ENCODE assay signal across 14 mouse cellular contexts in the genomic region with DNA sequence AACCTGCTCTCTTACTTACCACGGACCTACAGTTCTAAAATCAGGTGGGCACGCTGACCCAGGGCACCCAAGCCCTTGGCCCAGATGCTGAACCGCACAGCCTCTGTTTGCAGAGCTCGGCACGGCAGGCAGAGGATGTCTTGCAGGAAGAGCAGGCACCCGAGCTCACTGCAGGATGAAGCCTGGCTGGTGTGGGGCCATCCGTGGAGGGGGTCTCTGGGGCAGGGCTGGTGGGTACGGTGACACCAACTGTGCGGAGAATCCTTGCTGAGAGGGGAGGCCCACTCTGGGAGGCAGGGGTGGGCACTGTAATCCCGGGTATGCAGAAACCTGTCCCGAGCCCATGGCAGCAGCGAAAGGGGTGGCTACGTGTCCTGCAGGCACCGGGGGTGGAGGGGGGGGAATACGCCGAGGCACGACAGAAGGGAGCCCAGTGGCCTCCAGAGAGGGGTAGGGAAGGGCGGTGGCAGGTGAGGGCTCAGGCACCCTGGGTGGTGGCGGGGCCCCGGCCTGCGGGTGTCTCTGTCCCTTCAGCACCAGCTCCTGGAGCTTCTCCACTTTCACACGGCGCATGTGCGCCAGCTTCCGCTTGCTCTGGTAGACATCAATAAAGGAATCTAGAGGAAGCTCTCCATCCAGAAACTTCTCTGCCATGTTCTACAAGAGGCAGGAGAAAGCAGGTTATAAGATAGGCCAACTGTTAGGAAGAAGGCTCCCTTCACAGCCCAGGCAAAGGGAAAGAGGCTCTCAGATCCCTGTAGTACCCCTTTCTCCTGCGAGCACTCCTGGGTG. TPM values are rescaled to one million over a fixed set of nuclear protein-coding genes. Genes with fewer than 3 reads are reported as not detected.
A peak's percentile ranks its signal among the peaks of the same experiment; 100 is the strongest.
DNase-seq lines count a peak whose midpoint lies in the region; ATAC-seq and TF ChIP-seq lines count a peak whose summit lies in the region.
"Had no signal": no experiment of that assay in that cellular context is flagged by ENCODE, and none has a peak within 500 bp of the region (broad histone marks: within the 10 kb centered on the region; RNA-seq: fewer than 3 reads in every experiment).

No protein-coding gene starts in this region.

- H3K4me3 ChIP-seq in forebrain, embryonic 13.5 days: no peak overlapping the region
- no peak overlapping the region for H3K4me3 ChIP-seq in forebrain, embryonic 10.5 days
- no peak overlapping the region for H3K4me3 ChIP-seq in kidney, adult 2 months (ENCODE audit: insufficient read depth, low read depth, low read length)
- no peak overlapping the region for H3K4me3 ChIP-seq in CH12.LX (replicated peaks in 1 of 3; ENCODE audit: low read depth in 2 of 3, low read length in 2 of 3, poor library complexity in 1 of 3)
- H3K4me3 ChIP-seq: heart, embryonic 10.5 days; limb, embryonic 13.5 days; midbrain, embryonic 15.5 days; stomach, embryonic 15.5 days had no signal

- no peak for TF ChIP-seq POLR2A in kidney, adult 2 months (IDR thresholded peaks at IDR 0.05; ENCODE audit: low read depth, low read length)
- TF ChIP-seq POLR2A in CH12.LX (IDR thresholded peaks at IDR 0.05; ENCODE audit: low read depth, low read length): no peak

- peak overlapping the region; percentile 14; the same call in 1 of the 2 replicates for H3K27ac ChIP-seq in forebrain, embryonic 13.5 days
- H3K27ac ChIP-seq in forebrain, embryonic 10.5 days: no peak overlapping the region
- peak overlapping the region; percentile 8; the same call in 1 of the 2 replicates for H3K27ac ChIP-seq in kidney, adult 2 months (ENCODE audit: insufficient read depth, low read depth, low read length)
- H3K27ac ChIP-seq in CH12.LX (ENCODE audit: insufficient read depth, low read depth): peak overlapping the region; percentile 11; the same call in 1 of the 2 replicates
- H3K27ac ChIP-seq: heart, embryonic 10.5 days; limb, embryonic 13.5 days; midbrain, embryonic 15.5 days had no signal

- no peaks in the 10 kb centered on the region for H3K27me3 ChIP-seq in forebrain, embryonic 13.5 days
- no peaks in the 10 kb centered on the region for H3K27me3 ChIP-seq in forebrain, embryonic 10.5 days (ENCODE audit: poor library complexity, severe bottlenecking)
- no peaks in the 10 kb centered on the region for H3K27me3 ChIP-seq in kidney, adult 2 months (replicated peaks; ENCODE audit: control insufficient read depth, insufficient read depth, low read length)
- no peaks in the 10 kb centered on the region for H3K27me3 ChIP-seq in CH12.LX (replicated peaks)
- H3K27me3 ChIP-seq: limb, embryonic 13.5 days; midbrain, embryonic 15.5 days; stomach, embryonic 15.5 days had no signal

- no peak for DNase-seq in forebrain, embryonic 10.5 days (ENCODE audit: extremely low spot score, low spot score)
- no peak for DNase-seq in kidney, adult 2 months
- no peak for DNase-seq in kidney, adult 8-10 months
- DNase-seq in CH12.LX (ENCODE audit: extremely low read depth): no peak
- DNase-seq in brain, adult 2 months (ENCODE audit: low read depth, low spot score): peak; percentile 57
- no peak for DNase-seq in ovary, adult 18-20 months (ENCODE audit: low spot score)
- DNase-seq: layer of hippocampus, adult 9-11 months; lung, postnatal 14 days had no signal

- no peaks in the 10 kb centered on the region for H3K9me3 ChIP-seq in forebrain, embryonic 13.5 days (replicated peaks)
- H3K9me3 ChIP-seq in forebrain, embryonic 10.5 days: no peaks in the 10 kb centered on the region
- H3K9me3 ChIP-seq in CH12.LX (replicated peaks; ENCODE audit: low read length): no peaks in the 10 kb centered on the region
- H3K9me3 ChIP-seq: heart, embryonic 10.5 days; limb, embryonic 13.5 days; midbrain, embryonic 15.5 days; stomach, embryonic 15.5 days had no signal

- no peak overlapping the region for H3K4me2 ChIP-seq in forebrain, embryonic 13.5 days
- no peak overlapping the region for H3K4me2 ChIP-seq in CH12.LX (ENCODE audit: insufficient read depth, low read depth, poor library complexity, severe bottlenecking)
- H3K4me2 ChIP-seq: limb, embryonic 13.5 days; midbrain, embryonic 15.5 days; stomach, embryonic 15.5 days had no signal

- peaks cover 80% of the 10 kb centered on the region for H3K36me3 ChIP-seq in forebrain, embryonic 13.5 days (ENCODE audit: poor library complexity, severe bottlenecking)
- peaks cover 91% of the 10 kb centered on the region for H3K36me3 ChIP-seq in forebrain, embryonic 10.5 days (replicated peaks)
- H3K36me3 ChIP-seq in kidney, adult 2 months (ENCODE audit: control insufficient read depth, insufficient read depth, low read length): peaks cover 2% of the 10 kb centered on the region; the same call in 1 of the 2 replicates
- H3K36me3 ChIP-seq in CH12.LX (replicated peaks in 1 of 2; ENCODE audit: control insufficient read depth in 1 of 2, insufficient read depth in 1 of 2, low read length in 1 of 2): peaks cover 76 to 93% of the 10 kb centered on the region in 2 experiments

- H3K4me1 ChIP-seq in forebrain, embryonic 13.5 days: peaks cover 19% of the 10 kb centered on the region
- H3K4me1 ChIP-seq in forebrain, embryonic 10.5 days: peaks cover 16% of the 10 kb centered on the region
- peaks cover 18% of the 10 kb centered on the region for H3K4me1 ChIP-seq in kidney, adult 2 months (ENCODE audit: control insufficient read depth, insufficient read depth, low read length)
- H3K4me1 ChIP-seq in CH12.LX (ENCODE audit: control insufficient read depth in 1 of 2, insufficient read depth in 2 of 2): peaks cover 11 to 60% of the 10 kb centered on the region in 2 experiments

- WGBS in forebrain, embryonic 13.5 days: 92% methylated on average over 26 of the region's 26 CpGs
- 93% methylated on average over 26 of the region's 26 CpGs for WGBS in forebrain, embryonic 10.5 days
- 69% methylated on average over 26 of the region's 26 CpGs for WGBS in kidney, adult 2 months

- H3K79me2 ChIP-seq in CH12.LX (replicated peaks; ENCODE audit: control insufficient read depth, extremely low read depth, insufficient read depth, poor library complexity, severe bottlenecking): no peaks in the 10 kb centered on the region

- ATAC-seq in forebrain, embryonic 13.5 days: no peak
- ATAC-seq: CD4-positive, CD25-positive, alpha-beta regulatory T cell, adult 4 months; midbrain, embryonic 15.5 days had no signal

- 0 out of 2 replicates have a peak overlapping the region, but pooled peaks have one; percentile 30 for H3K9ac ChIP-seq in forebrain, embryonic 13.5 days
- H3K9ac ChIP-seq in CH12.LX (ENCODE audit: insufficient read depth, low read depth): no peak overlapping the region
- H3K9ac ChIP-seq: limb, embryonic 13.5 days; midbrain, embryonic 15.5 days; stomach, embryonic 15.5 days had no signal

- in situ Hi-C loops in CH12.LX (cut with MboI; ENCODE audit: low pct_ligation_motif_present, low pct_unique_long_range_greater_than_20kb, low sequenced_read_pairs): no loop called here

- TF ChIP-seq EP300 in CH12.LX (IDR thresholded peaks at IDR 0.05; ENCODE audit: low read length): no peak

- TF ChIP-seq RAD21 in CH12.LX (IDR thresholded peaks at IDR 0.05; ENCODE audit: low read depth, low read length): no peak; the same call in 1 of the 2 replicates

- TF ChIP-seq CTCF in kidney, adult 2 months (conservative IDR thresholded peaks at IDR 0.05; ENCODE audit: insufficient read depth, insufficient read length, low read depth, low read length): no peak
- TF ChIP-seq CTCF in CH12.LX (conservative IDR thresholded peaks at IDR 0.05 in 1 of 2, IDR thresholded peaks at IDR 0.05 in 1 of 2; ENCODE audit: low read depth in 2 of 2, low read length in 2 of 2): 0 out of 4 replicates have a peak, but pooled peaks of 1 of the 2 experiments have one; percentile 5

- dilution Hi-C loops in CH12.LX (cut with MboI; ENCODE audit: extremely low pct_ligation_motif_present, extremely low pct_unique_long_range_greater_than_20kb, low sequenced_read_pairs): no loop called here

TF ChIP-seq in CH12.LX, 34 proteins besides CTCF, POLR2A, EP300 and RAD21:
- no peak for TF ChIP-seq TCF12 (IDR thresholded peaks at IDR 0.05; ENCODE audit: low read depth, low read length)

RNA-seq across cellular contexts. Expression of a gene that starts 25.8 kb away (rescaled TPM):
- 86.5 and 92.2 TPM in 2 replicates for polyA plus RNA-seq in forebrain, embryonic 13.5 days (2015; fragmentation: Nextera tagmentation; extraction: Ambion mirVana)
- 50.8 and 51.2 TPM in 2 replicates for polyA plus RNA-seq in forebrain, embryonic 10.5 days (2016; fragmentation: Nextera tagmentation; extraction: Ambion mirVana)
- 22.6 and 24.1 TPM in 2 replicates for polyA plus RNA-seq in kidney, adult 2 months (2012; rRNA removed)
- total RNA-seq in CH12.LX (2012; rRNA removed): 8.3 and 8.7 TPM in 2 replicates
- total RNA-seq in CH12.LX (2014; rRNA removed): 10.2 and 10.6 TPM in 2 replicates
- 23.5 and 24.7 TPM in 2 replicates for polyA plus RNA-seq in CH12.LX (2012; ENCODE audit: insufficient read length, low read depth)

RNA-seq across cellular contexts. Expression of a gene that starts 32.9 kb away (rescaled TPM):
- polyA plus RNA-seq in forebrain, embryonic 13.5 days (2015; fragmentation: Nextera tagmentation; extraction: Ambion mirVana): 16.2 and 16.8 TPM in 2 replicates
- 7.7 and 11.1 TPM in 2 replicates for polyA plus RNA-seq in forebrain, embryonic 10.5 days (2016; fragmentation: Nextera tagmentation; extraction: Ambion mirVana)
- 18.3 and 19.2 TPM in 2 replicates for polyA plus RNA-seq in kidney, adult 2 months (2012; rRNA removed)
- total RNA-seq in CH12.LX (2012; rRNA removed) (48.4 and 49.8 TPM in 2 replicates), CH12.LX (2014; rRNA removed) (26.1 and 28.3 TPM in 2 replicates)
- polyA plus RNA-seq in CH12.LX (2012; ENCODE audit: insufficient read length, low read depth): 42.1 and 44.7 TPM in 2 replicates
